Mouse (Mus musculus) ovary, postnatal 36 days (tissue): ENCODE measurements around the gene Slc25a31.

Experiments used
- DNase-seq: peaks from one replicate; pipeline ENCODE4 v3.0.0; 2022; ENCODE audit warnings: low spot score, mixed read lengths

Slc25a31 gene

DNA sequence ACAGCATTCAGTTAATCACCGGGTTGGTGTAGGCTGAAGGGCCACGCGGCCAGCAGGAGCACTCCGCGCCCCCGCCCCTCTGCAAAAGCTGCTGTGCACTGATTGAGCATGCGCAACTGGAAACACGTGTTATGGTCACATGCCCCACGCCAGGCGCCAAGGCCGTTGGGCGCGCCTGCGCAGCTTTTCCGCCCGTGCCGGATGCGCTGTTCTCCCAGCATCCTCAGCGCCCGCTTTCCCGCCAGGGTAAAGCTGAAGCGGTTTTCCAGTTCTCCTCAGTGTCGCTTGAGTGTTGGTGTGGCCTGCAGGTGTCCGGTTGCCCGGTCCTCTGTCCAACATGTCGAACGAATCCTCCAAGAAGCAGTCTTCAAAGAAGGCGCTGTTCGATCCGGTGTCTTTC lies at the start of gene Slc25a31:
TSS of gene Slc25a31 (plus strand) at position 201 of the 400 bp plus-strand sequence.
- no peak for DNase-seq

GRCm38 (mm10) chr3:40660231-40660630 lies 48.4 kb upstream of the Slc25a31 start:
- no peak for DNase-seq

GRCm38 (mm10) chr3:40666109-40666508 lies 42.5 kb upstream of the Slc25a31 start:
- DNase-seq: no peak

GRCm38 (mm10) chr3:40666861-40667719 lies 41.6 kb upstream of the Slc25a31 start:
- no peak for DNase-seq

DNA sequence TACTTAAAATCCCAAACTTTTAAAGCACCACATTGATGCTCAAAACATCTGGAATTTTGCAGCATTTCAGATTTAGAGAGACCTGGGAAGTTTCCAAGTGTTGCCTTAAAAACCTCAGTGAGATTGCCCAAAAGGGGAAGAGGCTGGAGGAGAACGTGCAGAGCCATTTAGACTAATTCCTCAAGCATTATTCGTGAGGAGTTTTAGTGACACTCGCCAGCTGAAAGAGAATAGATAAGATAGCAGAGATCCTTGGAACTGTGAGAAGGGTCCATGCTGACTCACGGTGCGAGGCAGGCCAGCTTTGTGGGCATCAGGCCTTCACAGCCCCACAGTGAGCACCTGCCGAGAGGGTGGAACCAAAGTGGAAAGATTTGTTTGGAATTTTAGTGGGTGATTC lies 39.8 kb upstream of the Slc25a31 start:
- DNase-seq: no peak

DNA sequence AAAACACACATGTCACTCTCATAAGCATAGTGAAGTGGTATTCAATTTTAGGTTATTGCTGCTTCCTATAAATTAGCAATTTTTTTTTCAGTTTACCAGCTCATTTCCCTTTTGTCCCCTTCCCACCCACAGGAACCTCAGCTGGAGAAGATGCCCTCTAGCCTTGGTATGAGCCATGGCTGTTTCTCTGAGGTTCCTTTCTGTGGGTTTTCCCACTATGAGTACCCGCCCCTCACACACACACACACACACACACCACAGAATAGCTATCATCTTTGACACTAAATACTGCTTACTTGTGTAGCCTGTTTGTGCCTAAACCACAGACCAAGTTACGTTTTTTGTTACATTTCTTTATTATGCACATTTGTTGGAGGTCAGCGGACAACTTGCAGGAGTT lies 39.3 kb upstream of the Slc25a31 start:
- DNase-seq: no peak

DNA sequence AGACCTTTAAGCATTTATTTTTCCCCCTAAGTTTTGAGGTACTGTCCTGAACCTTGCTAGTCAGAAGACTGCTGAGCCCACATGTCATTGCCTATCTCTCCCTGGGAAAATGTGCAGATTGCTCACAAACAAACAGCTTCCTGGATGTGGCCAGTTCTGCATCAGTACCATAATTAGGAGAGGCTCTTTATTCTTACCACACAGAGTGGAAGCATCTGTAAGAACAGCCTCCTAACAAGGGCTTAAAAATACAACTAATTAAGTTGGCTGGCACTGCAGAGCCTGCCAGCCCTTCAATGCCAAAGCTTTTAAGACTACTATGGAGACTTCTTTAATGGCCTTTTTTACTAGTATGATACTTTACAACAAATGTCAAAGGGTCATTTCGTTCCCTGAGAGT lies 35.1 kb upstream of the Slc25a31 start:
- no peak for DNase-seq

GRCm38 (mm10) chr3:40674873-40675405 lies 33.7 kb upstream of the Slc25a31 start:
- DNase-seq: no peak

DNA sequence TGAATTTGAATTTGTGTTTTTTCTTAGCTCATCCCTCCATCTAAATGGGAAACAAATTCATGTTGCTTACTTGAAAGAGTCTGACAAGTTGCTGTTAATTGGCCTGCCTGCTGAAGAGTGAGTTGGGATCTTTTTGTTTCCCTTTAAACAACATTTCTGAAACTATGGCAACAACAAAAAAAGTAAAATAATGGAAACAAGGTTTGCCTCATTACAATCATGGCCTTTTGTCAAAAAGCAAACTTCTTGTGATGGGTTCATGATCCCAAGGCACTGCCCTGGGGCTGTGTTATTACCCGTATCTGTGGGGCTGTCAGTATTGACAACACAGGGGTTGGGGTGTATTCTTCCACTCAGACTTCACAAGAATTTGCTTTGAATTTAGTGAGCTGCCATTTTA lies 29.8 kb upstream of the Slc25a31 start:
- no peak for DNase-seq

DNA sequence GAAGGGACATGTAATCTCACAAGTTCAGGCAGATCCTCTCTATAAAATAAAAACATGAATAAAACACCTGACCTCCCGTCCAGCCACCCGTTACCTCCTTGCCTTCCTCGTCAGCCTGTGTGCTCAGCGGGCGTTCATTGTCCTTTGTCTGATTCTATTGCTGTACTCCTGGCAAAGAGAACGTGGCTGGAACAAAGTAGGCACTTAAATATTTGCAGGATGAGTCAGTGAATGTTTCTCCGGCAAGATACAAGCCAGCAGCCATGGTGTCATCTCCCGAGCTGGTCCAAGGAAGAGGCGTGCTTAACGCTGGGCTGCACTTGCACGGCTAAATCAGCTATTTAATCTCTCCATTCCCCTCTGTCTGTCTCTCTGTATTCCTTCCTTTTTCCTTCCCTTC lies 26.3 kb upstream of the Slc25a31 start:
- DNase-seq: no peak

DNA sequence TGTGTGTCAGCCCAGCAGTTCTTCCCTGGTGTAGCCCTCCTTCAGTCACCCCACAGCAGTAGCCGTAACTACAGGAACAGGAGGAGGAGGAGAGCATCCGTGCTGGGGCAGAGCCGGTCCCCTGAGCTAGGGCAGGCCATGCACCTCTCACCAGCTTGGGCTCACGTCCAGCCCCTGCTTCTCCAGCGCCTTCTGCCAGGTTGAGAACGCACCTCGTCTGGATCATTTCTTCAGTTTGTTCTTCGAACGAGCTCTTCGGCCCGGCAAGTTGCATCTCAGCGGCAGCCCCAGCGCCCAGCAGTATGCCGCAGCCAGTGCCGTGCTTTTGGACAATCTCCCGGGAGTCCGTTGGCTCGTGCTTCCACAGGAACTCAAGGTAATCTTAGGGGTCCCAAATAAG lies 25.5 kb upstream of the Slc25a31 start:
- DNase-seq: no peak

DNA sequence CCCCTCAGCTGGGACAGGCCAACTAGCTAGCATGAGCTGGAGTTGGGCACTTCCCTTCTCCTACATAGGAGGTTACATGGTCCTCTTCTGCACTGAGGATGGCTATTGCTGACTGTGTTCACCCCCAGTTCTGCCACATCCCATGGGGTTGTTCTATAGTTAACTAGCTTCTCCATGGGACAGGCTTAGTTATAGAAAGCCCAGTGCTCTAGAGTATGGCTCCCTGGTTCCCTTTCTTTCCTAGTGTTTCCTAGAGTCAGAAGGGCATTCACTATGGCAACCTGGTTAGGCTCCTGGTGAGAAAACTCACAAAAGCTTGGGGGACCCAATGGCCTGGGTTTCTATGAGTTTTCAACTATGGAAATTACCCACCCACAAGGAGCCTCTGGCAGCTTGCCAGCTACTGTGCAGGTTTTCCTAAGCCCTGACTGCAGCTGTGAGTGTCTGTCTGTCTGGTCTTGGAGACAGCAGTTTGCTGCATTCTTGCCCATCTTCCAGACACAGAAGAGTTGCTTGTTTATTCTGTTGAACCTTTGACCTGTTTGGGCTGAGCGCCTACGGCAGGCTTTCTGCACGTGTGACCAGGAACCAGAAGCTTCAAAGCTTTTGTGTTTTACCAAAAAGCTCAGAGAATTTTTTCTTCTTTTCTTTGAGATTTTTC lies 22.7 kb upstream of the Slc25a31 start:
- no peak for DNase-seq

DNA sequence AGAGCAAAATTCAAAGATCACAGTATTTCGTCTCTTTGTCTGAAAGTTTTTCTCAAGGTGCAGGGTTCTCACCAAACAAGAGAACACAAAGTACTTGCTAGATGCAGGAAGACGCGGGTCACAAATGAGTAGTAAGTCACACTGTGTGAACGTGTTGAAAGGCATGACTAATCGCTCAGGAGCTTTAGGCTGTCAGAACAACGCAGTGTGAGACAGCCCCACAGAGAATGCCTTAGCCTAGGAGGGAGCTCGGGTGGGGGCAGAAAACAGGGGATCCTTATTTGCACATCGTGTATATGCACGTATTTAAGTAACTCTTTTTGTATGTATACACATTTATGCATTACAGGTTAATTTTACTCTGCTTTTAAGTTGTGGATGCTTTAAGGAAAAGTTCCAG lies 21.8 kb upstream of the Slc25a31 start:
- DNase-seq: no peak

GRCm38 (mm10) chr3:40687588-40687987 lies 21.1 kb upstream of the Slc25a31 start:
- DNase-seq: no peak

- DNase-seq: no peak
Measured at GRCm38 (mm10) chr3:40691566-40691965, 17.1 kb upstream of the Slc25a31 start.

- DNase-seq: no peak
Measured at GRCm38 (mm10) chr3:40693435-40693834, 15.2 kb upstream of the Slc25a31 start.

GRCm38 (mm10) chr3:40693960-40694359 lies 14.7 kb upstream of the Slc25a31 start:
- DNase-seq: no peak

DNA sequence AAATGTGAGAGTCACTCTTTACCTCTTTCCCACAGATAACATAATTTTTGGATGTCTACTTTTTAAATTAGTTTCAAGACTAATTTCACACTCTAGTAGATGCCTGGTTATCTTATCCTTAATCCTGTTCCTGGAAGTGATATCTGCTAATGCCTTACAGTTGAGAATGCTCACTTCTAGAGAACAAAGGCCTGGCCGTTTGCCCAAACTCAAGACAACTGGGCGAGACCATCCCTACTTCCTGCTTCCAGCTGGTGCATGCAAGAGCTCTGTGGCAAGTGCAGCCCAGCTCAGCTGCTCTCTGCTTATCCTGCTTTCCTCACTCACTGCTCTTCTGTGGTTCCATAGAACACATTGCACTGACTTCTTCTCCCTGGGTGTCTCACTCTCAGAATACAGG lies 14.2 kb upstream of the Slc25a31 start:
- no peak for DNase-seq

DNA sequence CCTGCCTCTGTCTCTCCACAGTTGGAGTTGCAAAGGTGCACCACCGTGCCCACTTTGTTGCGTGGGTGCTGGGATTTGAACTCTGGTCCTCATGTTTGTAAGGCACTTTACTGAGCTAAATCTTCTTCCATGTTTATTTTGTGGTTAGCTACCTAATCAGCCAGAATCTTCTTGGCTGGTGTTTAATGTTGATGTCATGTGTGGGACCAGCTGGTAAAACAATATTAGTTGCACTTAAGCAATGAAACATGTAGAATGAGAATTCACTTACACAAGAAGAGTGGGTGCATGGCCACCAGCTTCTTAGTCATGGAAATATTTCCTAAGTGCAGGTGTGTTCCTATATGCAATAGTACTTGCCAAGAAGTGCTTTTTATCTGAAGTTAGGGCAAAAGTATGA lies 13.5 kb upstream of the Slc25a31 start:
- no peak for DNase-seq

DNA sequence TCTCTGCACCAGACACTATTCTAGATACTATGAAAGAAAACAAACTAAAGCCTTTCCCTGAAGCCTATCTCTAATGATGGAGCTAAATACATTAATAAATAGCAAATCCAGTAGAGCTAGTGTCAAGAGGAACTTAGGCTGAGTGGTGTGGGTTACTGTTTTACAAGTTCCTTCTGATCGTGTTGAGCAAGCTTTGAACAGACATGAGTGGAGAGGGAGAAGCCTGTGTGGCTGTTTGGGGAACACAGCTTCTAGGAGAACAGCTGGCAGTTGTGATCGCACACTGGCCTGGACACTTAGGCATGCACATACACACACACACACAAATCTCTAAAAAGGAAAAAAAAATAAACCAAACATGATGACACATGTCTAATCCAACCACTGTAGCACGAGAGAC lies 9.8 kb upstream of the Slc25a31 start:
- DNase-seq: no peak

GRCm38 (mm10) chr3:40704816-40705430 lies 3.7 kb upstream of the Slc25a31 start:
- no peak for DNase-seq

GRCm38 (mm10) chr3:40716056-40716455 lies 7.4 kb downstream of the Slc25a31 start:
- no peak for DNase-seq

DNA sequence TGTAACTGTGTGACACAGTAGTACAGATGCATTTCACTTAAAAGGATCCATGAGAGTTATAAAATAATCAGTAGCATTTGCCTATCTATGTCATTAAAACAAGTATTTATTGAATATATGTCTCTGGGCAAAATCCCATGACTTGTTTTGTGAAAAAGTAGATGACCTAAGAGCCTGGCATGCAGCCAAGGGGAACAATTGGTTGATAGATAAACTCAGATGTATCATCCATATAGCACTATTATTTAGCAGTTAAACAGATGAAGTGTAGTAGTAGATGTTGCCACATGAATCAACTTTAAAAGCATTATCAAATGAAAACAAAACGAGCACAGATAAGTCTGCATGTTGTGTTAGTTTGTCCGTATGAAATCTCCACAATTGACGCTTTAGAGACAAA lies 10.4 kb downstream of the Slc25a31 start:
- no peak for DNase-seq
